Mouse (Mus musculus) neural tube, embryonic 10.5 days (tissue): ENCODE data around the gene Snx15.

Source experiments
- DNase-seq: peaks from one replicate; pipeline ENCODE4 v3.0.0-alpha.2; 2017; ENCODE audit warnings: low spot score; ENCODE audit errors: extremely low spot score

The Snx15 gene

GRCm38 (mm10) chr19:6071261-6071660 lies 56.8 kb downstream of the Snx15 start:
- no peak for DNase-seq

- no peak for DNase-seq
These were observed 57.4 kb downstream of the Snx15 start for GRCm38 (mm10) chr19:6070571-6071250.

DNA sequence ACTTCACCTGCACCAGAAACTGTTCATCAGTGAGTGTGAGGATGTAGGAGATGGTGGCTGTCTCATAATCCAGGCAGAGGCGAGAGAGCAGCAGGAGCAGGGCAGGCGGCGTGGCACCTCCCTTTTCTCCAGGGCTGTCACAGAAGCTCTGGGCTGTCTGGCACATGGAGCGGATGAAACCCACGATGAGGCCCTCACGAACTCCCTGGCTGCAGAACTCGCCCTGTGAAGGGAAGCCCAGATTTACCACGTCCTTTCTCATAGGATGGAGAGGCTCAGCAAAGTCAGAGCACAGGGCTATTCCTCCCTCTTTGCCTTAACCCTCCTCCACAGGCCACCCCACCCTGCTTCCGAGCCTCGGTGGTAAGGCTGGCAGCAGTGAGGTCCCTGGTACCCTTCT lies 58.3 kb downstream of the Snx15 start:
- DNase-seq, result no peak
